Mouse (Mus musculus) adrenal gland, adult 18-20 months (tissue): ENCODE measurements around the gene Erich3. TPM values are rescaled to one million over a fixed set of nuclear protein-coding genes. Genes with fewer than 3 reads are reported as not detected.

Experiments
- total RNA-seq, 2 experiments: library from RNA; stranded (reverse); gene quantifications; 1 replicate in 1 of 2; 2 replicates in 1 of 2; pipeline ENCODE4 v1.2.3; 2021

Gene Erich3
- total RNA-seq, 2 experiments from 2014 or later = 0.63 to 0.70 TPM

Other genes with a start within 250 kb of the Erich3 start
- 10 to 100 TPM; 20.9 to 29.6 TPM for gene Cryz, start 67.1 kb upstream of the Erich3 start, total RNA-seq
- 1 to 10 TPM; 3.4 to 5.1 TPM for gene Tyw3, start 66.8 kb upstream of the Erich3 start, total RNA-seq